Mouse (Mus musculus) ES-E14 (cell line): ENCODE measurements at regions not wholly inside any gene's neighbourhood (a gene's known extent, or its start where the extent isn't known, plus 50 kb on each side); places are given as distances from the start of the nearest gene placed in this dataset.

ENCODE experiments used
- DNase-seq: peaks from one replicate; pipeline ENCODE4 v3.0.0-alpha.2; 2013; ENCODE audit warnings: low read depth, low spot score
- H3K27ac ChIP-seq: 2 replicates; pipeline ENCODE4 v1.5.1; 2012; ENCODE audit warnings: low read depth, mild to moderate bottlenecking, low read length, moderate library complexity, mixed read lengths; ENCODE audit not compliant: poor library complexity, insufficient read depth, severe bottlenecking
- H3K36me3 ChIP-seq: 2 replicates; pipeline ENCODE4 v1.6.1; 2012; ENCODE audit warnings: mild to moderate bottlenecking, low read length, moderate library complexity, mixed read lengths; ENCODE audit not compliant: control insufficient read depth, poor library complexity, insufficient read depth, severe bottlenecking
- H3K4me1 ChIP-seq, 2 experiments: fragments of 150-350 bp in 1 of 2; sonication (generic) in 1 of 2; 2 replicates each; pipeline ENCODE4 v1.6.1; 2012; ENCODE audit warnings: low read length in 2 of 2, mild to moderate bottlenecking in 1 of 2, mixed read lengths in 1 of 2; ENCODE audit not compliant: control insufficient read depth in 2 of 2, insufficient read depth in 2 of 2, poor library complexity in 1 of 2
- H3K4me3 ChIP-seq, 2 experiments: fragments of 150-350 bp in 1 of 2; sonication (generic) in 1 of 2; 2 replicates each; pipeline ENCODE4 v1.5.1; 2012; ENCODE audit warnings: low read length in 2 of 2, low read depth in 1 of 2, mild to moderate bottlenecking in 1 of 2, mixed read lengths in 1 of 2; ENCODE audit not compliant: insufficient read depth in 1 of 2, poor library complexity in 1 of 2, severe bottlenecking in 1 of 2
- H3K9ac ChIP-seq: 2 replicates; pipeline ENCODE4 v1.6.1; 2012; ENCODE audit warnings: low read depth, mild to moderate bottlenecking, low read length, mixed read lengths; ENCODE audit not compliant: poor library complexity, insufficient read depth, severe bottlenecking
- H3K9me3 ChIP-seq: fragments of 150-350 bp; sonication (generic); 2 replicates; pipeline ENCODE4 v1.6.1; 2012; ENCODE audit warnings: low read depth, mild to moderate bottlenecking, low read length; ENCODE audit not compliant: control insufficient read depth, insufficient read depth
- CHD2 ChIP-seq: IDR thresholded peaks from 2 replicates; pipeline ENCODE4 v1.6.1; 2014; ENCODE audit warnings: mild to moderate bottlenecking, low read depth, low read length, inconsistent platforms
- HCFC1 ChIP-seq: IDR thresholded peaks from 2 replicates; pipeline ENCODE4 v1.6.1; 2012; ENCODE audit warnings: low read length, inconsistent platforms, borderline replicate concordance; ENCODE audit not compliant: insufficient read depth
- MAFK ChIP-seq: IDR thresholded peaks from 2 replicates; pipeline ENCODE4 v1.6.1; 2014; ENCODE audit warnings: mild to moderate bottlenecking, low read depth, low read length, inconsistent platforms; ENCODE audit not compliant: insufficient read depth
- ZC3H11A ChIP-seq: IDR thresholded peaks from 2 replicates; pipeline ENCODE4 v1.6.1; 2012; ENCODE audit warnings: low read depth, mild to moderate bottlenecking, inconsistent platforms, low read length, borderline replicate concordance
- ZNF384 ChIP-seq: IDR thresholded peaks from 2 replicates; pipeline ENCODE4 v1.6.1; 2012; ENCODE audit warnings: low read depth, low read length, inconsistent platforms
- in situ Hi-C, 2 experiments: fragments of 600-800 bp; cut with MboI; formaldehyde crosslinking; loops; one replicate each; pipeline ENCODE4 v1.15.1; 2025; ENCODE audit warnings: low sequenced_read_pairs in 2 of 2, inconsistent platforms in 1 of 2; ENCODE audit not compliant: unreplicated experiment in 2 of 2

- H3K9me3 ChIP-seq, result no peaks in the 10 kb centered on the region
- H3K4me1 ChIP-seq, result no peaks in the 10 kb centered on the region
- H3K9ac ChIP-seq, result no peak overlapping the region
- H3K36me3 ChIP-seq, result no peaks in the 10 kb centered on the region
- DNase-seq, result no peak
- H3K4me3 ChIP-seq, result no peak overlapping the region
- in situ Hi-C loops, result no loop called here
- no peak for TF ChIP-seq MAFK
- no peak for TF ChIP-seq ZC3H11A
- no peak for TF ChIP-seq HCFC1
- no peak for TF ChIP-seq ZNF384
- no peak for TF ChIP-seq CHD2
- H3K27ac ChIP-seq, result no peak overlapping the region
These were observed 232.0 kb downstream of the Wdr72 start for GRCm38 (mm10) chr9:74342176-74342575.

- H3K9ac ChIP-seq, result no peak overlapping the region
- H3K36me3 ChIP-seq, result no peaks in the 10 kb centered on the region
- no peak for TF ChIP-seq ZC3H11A
- no peak for TF ChIP-seq CHD2
- no peak for TF ChIP-seq ZNF384
- TF ChIP-seq MAFK, result no peak
- TF ChIP-seq HCFC1, result no peak
- in situ Hi-C loops, result no loop called here
- H3K4me3 ChIP-seq, result no peak overlapping the region
- no peak overlapping the region for H3K27ac ChIP-seq
- no peak for DNase-seq
- no peaks in the 10 kb centered on the region for H3K4me1 ChIP-seq
- no peaks in the 10 kb centered on the region for H3K9me3 ChIP-seq
These were observed 234.9 kb downstream of the Wdr72 start for GRCm38 (mm10) chr9:74345027-74345426.

GRCm38 (mm10) chr9:74348776-74349175 is 238.6 kb downstream of the Wdr72 start:
- no peak for DNase-seq
- H3K9me3 ChIP-seq, result no peaks in the 10 kb centered on the region
- TF ChIP-seq HCFC1, result no peak
- H3K4me1 ChIP-seq, result no peaks in the 10 kb centered on the region
- H3K27ac ChIP-seq, result no peak overlapping the region
- in situ Hi-C loops, result no loop called here
- H3K4me3 ChIP-seq, result no peak overlapping the region
- no peaks in the 10 kb centered on the region for H3K36me3 ChIP-seq
- H3K9ac ChIP-seq, result no peak overlapping the region

- Histone ChIP-seq H3K36me3 (no peaks in the 10 kb centered on the region), H3K9me3 (no peaks in the 10 kb centered on the region), H3K27ac (no peak overlapping the region), H3K4me3 (no peak overlapping the region), H3K4me1 (no peaks in the 10 kb centered on the region), H3K9ac (no peak overlapping the region)
- in situ Hi-C loops, result no loop called here
- TF ChIP-seq ZNF384, result no peak
- TF ChIP-seq CHD2, result no peak
- TF ChIP-seq HCFC1, result no peak
- TF ChIP-seq MAFK, result no peak
- no peak for DNase-seq
These were observed 255.8 kb downstream of the Wdr72 start for GRCm38 (mm10) chr9:74365930-74366438.

DNA sequence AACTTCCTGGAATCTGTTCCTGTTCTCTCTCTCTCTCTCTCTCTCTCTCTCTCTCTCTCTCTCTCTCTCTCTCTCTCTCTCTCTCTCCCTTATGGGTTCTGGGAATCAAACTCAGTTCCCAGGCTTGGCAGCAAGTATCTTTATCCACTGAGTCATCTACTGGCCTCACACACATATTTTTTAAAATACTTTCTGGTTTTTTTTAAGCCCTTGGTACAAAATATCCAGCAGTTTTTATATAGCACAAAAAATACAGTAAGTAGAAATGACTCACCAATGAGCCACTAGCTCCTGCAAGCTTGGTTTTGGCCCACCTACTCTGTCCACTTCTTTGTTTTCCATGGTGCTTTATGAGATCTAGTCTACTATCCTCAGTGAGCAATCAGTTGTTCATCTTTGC is 266.0 kb downstream of the Wdr72 start:
- no peaks in the 10 kb centered on the region for H3K9me3 ChIP-seq
- no peaks in the 10 kb centered on the region for H3K4me1 ChIP-seq
- no peak overlapping the region for H3K9ac ChIP-seq
- no peaks in the 10 kb centered on the region for H3K36me3 ChIP-seq
- TF ChIP-seq HCFC1 (no peak), ZC3H11A (no peak), CHD2 (no peak), MAFK (no peak), ZNF384 (no peak)
- in situ Hi-C loops, result no loop called here
- no peak overlapping the region for H3K27ac ChIP-seq
- no peak for DNase-seq
- H3K4me3 ChIP-seq, result no peak overlapping the region

- Histone ChIP-seq H3K9me3 (no peaks in the 10 kb centered on the region), H3K36me3 (no peaks in the 10 kb centered on the region), H3K4me3 (no peak overlapping the region), H3K9ac (no peak overlapping the region), H3K4me1 (no peaks in the 10 kb centered on the region), H3K27ac (no peak overlapping the region)
- in situ Hi-C loops, result no loop called here
- no peak for DNase-seq
- TF ChIP-seq ZC3H11A (no peak), HCFC1 (no peak), MAFK (no peak), CHD2 (no peak), ZNF384 (no peak)
These were observed 267.0 kb downstream of the Wdr72 start for GRCm38 (mm10) chr9:74377204-74377603.
